Mouse (Mus musculus) testis, adult 2 months (tissue): ENCODE results near the gene Mesp1. TPM values are rescaled to one million over a fixed set of nuclear protein-coding genes. Genes with fewer than 3 reads are reported as not detected.
A peak's percentile ranks its signal among the peaks of the same experiment; 100 is the strongest.

Source experiments
- H3K27ac ChIP-seq: fragments of 200-500 bp; 2 replicates; pipeline ENCODE4 v1.5.1; 2012; ENCODE audit warnings: low read depth, low read length; ENCODE audit not compliant: control insufficient read depth, insufficient read depth
- H3K27me3 ChIP-seq: fragments of 200-500 bp; 2 replicates; pipeline ENCODE4 v1.6.1; 2012; ENCODE audit warnings: mild to moderate bottlenecking, low read length, moderate library complexity; ENCODE audit not compliant: control insufficient read depth, insufficient read depth
- H3K36me3 ChIP-seq: fragments of 200-500 bp; 2 replicates; pipeline ENCODE4 v1.6.1; 2012; ENCODE audit warnings: mild to moderate bottlenecking, low read length; ENCODE audit not compliant: control insufficient read depth, insufficient read depth
- H3K4me1 ChIP-seq: fragments of 200-500 bp; 2 replicates; pipeline ENCODE4 v1.6.1; 2012; ENCODE audit warnings: low read length; ENCODE audit not compliant: control insufficient read depth, insufficient read depth
- H3K4me3 ChIP-seq: fragments of 200-500 bp; 2 replicates; pipeline ENCODE4 v1.5.1; 2012; ENCODE audit warnings: low read depth, mild to moderate bottlenecking, low read length, moderate library complexity, mixed read lengths; ENCODE audit not compliant: control insufficient read depth
- CTCF ChIP-seq: fragments of 200-500 bp; IDR thresholded peaks from 2 replicates; pipeline ENCODE4 v1.5.1; 2012; ENCODE audit warnings: low read depth, mild to moderate bottlenecking, inconsistent platforms, low read length, moderate library complexity; ENCODE audit not compliant: control insufficient read depth, insufficient read depth, insufficient replicate concordance
- POLR2A ChIP-seq: fragments of 200-500 bp; IDR thresholded peaks from 2 replicates; pipeline ENCODE4 v1.6.1; 2012; ENCODE audit warnings: low read depth, mild to moderate bottlenecking, inconsistent platforms, low read length, moderate library complexity; ENCODE audit not compliant: control insufficient read depth
- polyA plus RNA-seq: library from polyadenylated mRNA; depleted of rRNA; stranded (reverse); fragments of >200 nt; gene quantifications from 2 replicates; pipeline ENCODE4 v1.2.3, GENCODE M21; 2012; rRNA removed

Gene Mesp1
- polyA plus RNA-seq, result 101 and 134 TPM in 2 replicates

DNA sequence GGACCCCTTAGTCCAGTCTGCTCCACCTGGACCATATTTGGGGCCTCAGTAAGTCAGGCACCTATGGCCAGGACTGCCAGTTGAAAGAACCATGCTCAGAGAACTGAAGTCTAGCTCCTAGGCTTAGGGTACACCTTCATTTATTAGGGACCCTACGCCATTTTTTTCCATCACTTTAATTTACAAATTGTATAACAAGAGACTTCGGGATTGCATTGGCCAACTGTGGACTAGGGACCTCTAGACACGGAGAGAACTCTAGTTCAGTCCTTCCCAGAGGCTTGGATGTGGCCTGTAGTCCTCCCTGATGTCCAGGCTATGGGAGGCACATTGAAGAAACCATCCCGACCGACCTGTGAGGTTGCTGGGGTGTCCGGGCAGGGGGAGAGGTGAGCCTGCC, at the start of gene Mesp1:
Gene Mesp1 (minus strand): TSS at position 101 of the 400 bp plus-strand sequence.
- Histone ChIP-seq H3K36me3 (no peaks in the 10 kb centered on the region), H3K4me3 (peak within 1 kb of the TSS; percentile 91), H3K27ac (peak within 1 kb of the TSS; percentile 61), H3K4me1 (peaks cover 18% of the 10 kb centered on the region), H3K27me3 (no peaks in the 10 kb centered on the region)
- TF ChIP-seq CTCF (no peak), POLR2A (no peak)

DNA sequence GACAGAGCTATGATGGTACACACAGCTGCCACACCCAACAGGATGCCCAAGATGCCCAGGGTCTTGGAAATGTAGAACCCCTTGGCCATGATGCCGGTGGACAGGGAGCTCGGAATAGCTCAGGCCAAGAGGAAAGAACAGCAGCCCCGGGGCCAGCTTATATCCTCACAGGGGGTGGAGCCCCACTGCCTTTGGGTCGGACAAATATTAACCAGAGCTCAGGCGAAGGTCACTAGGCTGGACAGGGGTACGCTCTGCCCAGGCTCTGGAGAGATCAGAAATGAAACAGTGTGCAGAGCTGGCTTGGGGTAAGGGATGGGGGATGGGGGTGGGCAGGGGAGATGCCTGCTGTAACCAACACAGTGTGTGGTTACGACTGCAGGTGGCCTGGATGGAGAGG, 48.6 kb upstream of the Mesp1 start:
- no peak for TF ChIP-seq CTCF
- no peak for TF ChIP-seq POLR2A
- no peak overlapping the region for H3K27ac ChIP-seq

DNA sequence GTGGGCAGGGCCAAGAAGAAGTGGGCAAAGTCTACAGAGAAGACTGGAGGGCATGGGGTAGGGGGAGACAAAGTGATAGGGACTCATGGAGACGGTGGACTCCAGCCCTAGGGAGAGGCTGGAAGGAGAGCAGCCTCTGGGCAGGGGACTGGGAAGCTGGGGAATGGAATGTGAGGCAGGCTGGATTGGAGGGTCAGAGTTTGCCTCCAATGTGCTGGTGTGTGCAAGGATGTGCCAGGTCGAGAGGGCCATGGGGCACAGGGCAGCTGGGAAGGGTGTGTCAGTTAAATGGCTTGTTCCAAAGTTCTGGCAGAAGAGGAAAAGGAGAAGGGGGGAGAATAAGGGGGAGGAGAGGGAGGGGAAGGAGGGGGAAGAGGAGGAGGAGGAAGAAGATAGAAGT, 43.7 kb upstream of the Mesp1 start:
- TF ChIP-seq CTCF (no peak), POLR2A (no peak)
- Histone ChIP-seq H3K27ac (no peak overlapping the region), H3K36me3 (no peaks in the 10 kb centered on the region), H3K27me3 (no peaks in the 10 kb centered on the region), H3K4me3 (no peak overlapping the region), H3K4me1 (no peaks in the 10 kb centered on the region)

More for the DNA sequence above, 48.6 kb upstream of the Mesp1 start:
- H3K36me3 ChIP-seq, result no peaks in the 10 kb centered on the region
- no peak overlapping the region for H3K4me3 ChIP-seq
- H3K27me3 ChIP-seq, result no peaks in the 10 kb centered on the region
- H3K4me1 ChIP-seq, result no peaks in the 10 kb centered on the region

DNA sequence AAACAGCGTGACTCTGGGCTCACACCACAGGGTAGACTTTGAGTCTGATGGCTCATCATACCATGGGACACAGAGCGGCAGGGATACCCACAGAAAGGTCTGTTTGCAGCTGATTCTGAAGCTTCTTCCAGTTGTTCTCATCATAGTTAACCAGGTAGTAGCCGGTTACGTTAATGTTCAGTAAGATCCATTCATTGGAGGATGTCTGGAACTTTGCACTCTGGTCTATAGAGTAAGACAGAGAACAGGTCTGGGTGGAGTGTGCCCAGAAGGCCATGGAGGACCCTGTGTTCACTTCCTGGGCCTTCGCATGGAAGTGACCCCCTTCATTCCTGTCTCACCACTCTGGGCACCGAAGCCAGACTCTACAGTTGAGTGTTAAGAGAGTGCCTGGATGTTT, 41.6 kb upstream of the Mesp1 start:
- TF ChIP-seq POLR2A (no peak), CTCF (no peak)
- no peak overlapping the region for H3K4me3 ChIP-seq
- no peaks in the 10 kb centered on the region for H3K36me3 ChIP-seq
- H3K4me1 ChIP-seq, result no peaks in the 10 kb centered on the region
- H3K27me3 ChIP-seq, result no peaks in the 10 kb centered on the region
- no peak overlapping the region for H3K27ac ChIP-seq

DNA sequence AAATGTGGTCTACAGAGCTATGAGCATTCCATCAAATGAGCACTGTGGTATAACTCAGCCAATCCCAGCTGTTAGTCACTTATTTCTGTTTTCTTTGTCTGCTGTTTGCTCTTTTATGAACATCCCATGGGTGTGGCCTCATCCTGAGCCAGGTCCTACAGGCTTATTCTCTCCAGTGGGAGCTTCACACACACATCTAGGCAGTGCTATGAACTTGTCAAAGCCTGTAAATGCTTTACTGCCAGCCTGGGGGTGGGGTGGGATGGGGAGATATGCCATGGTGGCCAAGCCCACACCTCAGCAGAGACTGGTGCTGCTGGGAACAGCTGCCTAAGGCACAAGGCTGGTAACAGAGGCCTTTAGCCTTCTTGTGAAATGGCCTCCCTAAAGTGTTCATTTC, 39.4 kb upstream of the Mesp1 start:
- no peaks in the 10 kb centered on the region for H3K36me3 ChIP-seq
- no peaks in the 10 kb centered on the region for H3K27me3 ChIP-seq
- TF ChIP-seq CTCF (no peak), POLR2A (no peak)
- no peaks in the 10 kb centered on the region for H3K4me1 ChIP-seq
- H3K4me3 ChIP-seq, result no peak overlapping the region
- no peak overlapping the region for H3K27ac ChIP-seq

DNA sequence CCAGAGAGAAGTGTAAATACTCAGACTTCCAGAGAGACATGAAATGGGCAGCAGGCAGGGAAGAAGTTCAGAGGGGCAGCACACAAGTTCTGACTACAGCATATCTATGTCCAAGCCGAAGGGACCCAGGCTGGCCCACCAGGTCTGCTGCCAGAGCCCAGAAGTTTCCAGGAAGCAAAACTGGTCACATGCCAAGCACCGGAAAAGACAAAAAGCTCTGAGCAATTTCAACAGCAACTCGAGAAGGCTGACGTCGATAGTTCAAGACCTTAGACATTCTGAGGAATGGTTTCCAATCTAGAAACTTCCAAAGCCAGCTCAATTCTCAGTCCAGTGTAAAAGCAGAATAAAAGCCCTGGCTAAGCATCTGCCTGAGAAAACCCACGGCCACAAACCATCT, 38.0 kb upstream of the Mesp1 start:
- H3K4me3 ChIP-seq, result no peak overlapping the region
- no peaks in the 10 kb centered on the region for H3K27me3 ChIP-seq
- H3K36me3 ChIP-seq, result no peaks in the 10 kb centered on the region
- TF ChIP-seq CTCF (no peak), POLR2A (no peak)
- H3K27ac ChIP-seq, result no peak overlapping the region; the same call in 1 of the 2 replicates
- H3K4me1 ChIP-seq, result no peaks in the 10 kb centered on the region

DNA sequence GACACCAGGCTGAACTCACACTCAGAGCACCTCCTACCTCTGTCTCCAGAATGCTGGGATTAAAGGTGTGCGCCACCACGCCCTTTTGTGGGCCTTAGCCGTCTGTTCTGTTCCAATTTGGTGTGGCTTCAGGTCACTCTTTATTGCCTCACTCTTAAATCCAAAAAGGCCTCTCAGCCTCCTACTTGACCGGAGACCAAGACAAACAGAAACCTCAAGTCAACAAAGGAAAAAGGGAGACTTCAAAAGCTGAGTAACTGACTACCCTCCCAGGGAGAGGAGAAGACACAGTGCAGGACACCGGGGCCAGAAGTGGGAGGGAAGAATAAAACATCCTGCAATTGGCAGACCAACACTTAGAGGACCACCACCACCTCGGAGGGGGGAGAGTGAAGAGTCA, 37.6 kb upstream of the Mesp1 start:
- H3K27me3 ChIP-seq, result no peaks in the 10 kb centered on the region
- peaks cover 2% of the 10 kb centered on the region for H3K4me1 ChIP-seq
- no peak overlapping the region for H3K27ac ChIP-seq
- no peaks in the 10 kb centered on the region for H3K36me3 ChIP-seq
- no peak overlapping the region for H3K4me3 ChIP-seq
- TF ChIP-seq POLR2A (no peak), CTCF (no peak)

DNA sequence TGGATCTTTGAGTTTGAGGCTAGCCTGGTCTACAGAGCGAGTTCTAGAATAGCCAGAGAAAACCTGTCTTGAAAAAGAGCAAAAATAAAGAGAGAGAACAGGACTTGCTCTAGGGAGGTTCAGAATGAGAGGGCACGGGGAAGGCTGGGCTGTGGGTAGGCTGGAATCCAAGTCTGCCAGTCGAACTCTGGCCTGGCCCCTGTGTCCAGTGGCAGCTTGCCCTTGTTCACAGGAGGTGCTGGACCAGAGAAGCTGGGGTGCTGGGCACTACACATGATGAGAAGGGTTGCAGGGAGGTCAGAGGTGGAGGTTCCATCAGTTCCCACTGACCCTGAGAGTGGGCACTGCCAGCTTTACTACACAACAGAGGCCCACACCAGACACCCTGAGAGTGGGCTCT, 34.8 kb upstream of the Mesp1 start:
- H3K27ac ChIP-seq, result no peak overlapping the region
- H3K36me3 ChIP-seq, result no peaks in the 10 kb centered on the region
- H3K27me3 ChIP-seq, result no peaks in the 10 kb centered on the region
- H3K4me1 ChIP-seq, result peaks cover 2% of the 10 kb centered on the region
- TF ChIP-seq CTCF (no peak), POLR2A (no peak)
- no peak overlapping the region for H3K4me3 ChIP-seq
